Mouse (Mus musculus): ENCODE measurements around the gene Slc16a5. TPM values are rescaled to one million over a fixed set of nuclear protein-coding genes. Genes with fewer than 3 reads are reported as not detected.

Slc16a5 gene
- polyA plus RNA-seq, 1 experiment from 2014 or later = 31.5 TPM

- H3K4me1 ChIP-seq (ENCODE audit: insufficient read depth, low read length) = peaks cover 38% of the 10 kb centered on the region
- H3K4me2 ChIP-seq (replicated peaks; ENCODE audit: low read depth, low read length) = peak overlapping the region; percentile 23; the same call in 1 of the 2 replicates
- 0 out of 2 replicates have a peak overlapping the region, but pooled peaks have one; percentile 0 for H3K4me3 ChIP-seq (ENCODE audit: low read length)
- no peak for ATAC-seq (ENCODE audit: low FRiP score, low TSS enrichment)
- WGBS = 54% methylated on average over 5 of the region's 5 CpGs
- H3K9ac ChIP-seq (replicated peaks; ENCODE audit: low read length) = peak overlapping the region; percentile 98
- H3K27me3 ChIP-seq (ENCODE audit: insufficient read depth, low read length) = no peaks in the 10 kb centered on the region
- H3K36me3 ChIP-seq (ENCODE audit: insufficient read depth, low read length) = no peaks in the 10 kb centered on the region
- peak overlapping the region; percentile 69 for H3K27ac ChIP-seq (ENCODE audit: low read length)
- no peaks in the 10 kb centered on the region for H3K9me3 ChIP-seq (ENCODE audit: low read length)
Measured at GRCm38 (mm10) chr11:115510507-115510888, 48.2 kb downstream of the Slc16a5 start.

GRCm38 (mm10) chr11:115511121-115511520 is 48.8 kb downstream of the Slc16a5 start:
- H3K9me3 ChIP-seq (ENCODE audit: low read length) = no peaks in the 10 kb centered on the region
- 0 out of 2 replicates have a peak overlapping the region, but pooled peaks have one; percentile 97 for H3K4me3 ChIP-seq (ENCODE audit: low read length)
- H3K36me3 ChIP-seq (ENCODE audit: insufficient read depth, low read length) = no peaks in the 10 kb centered on the region
- no peak for ATAC-seq (ENCODE audit: low FRiP score, low TSS enrichment)
- H3K4me2 ChIP-seq (replicated peaks; ENCODE audit: low read depth, low read length) = peak overlapping the region; percentile 70
- no peaks in the 10 kb centered on the region for H3K27me3 ChIP-seq (ENCODE audit: insufficient read depth, low read length)
- 58% methylated on average over 2 of the region's 2 CpGs for WGBS
- H3K27ac ChIP-seq (ENCODE audit: low read length) = no peak overlapping the region
- peak overlapping the region; percentile 98; the same call in 1 of the 2 replicates for H3K9ac ChIP-seq (replicated peaks; ENCODE audit: low read length)
- peaks cover 38% of the 10 kb centered on the region for H3K4me1 ChIP-seq (ENCODE audit: insufficient read depth, low read length)

GRCm38 (mm10) chr11:115512004-115512403 is 49.7 kb downstream of the Slc16a5 start:
- no peaks in the 10 kb centered on the region for H3K27me3 ChIP-seq (ENCODE audit: insufficient read depth, low read length)
- H3K9ac ChIP-seq (replicated peaks; ENCODE audit: low read length) = peak overlapping the region; percentile 98
- no peak overlapping the region for H3K27ac ChIP-seq (ENCODE audit: low read length)
- H3K4me3 ChIP-seq (ENCODE audit: low read length) = peak overlapping the region; percentile 97
- H3K4me2 ChIP-seq (replicated peaks; ENCODE audit: low read depth, low read length) = peak overlapping the region; percentile 70
- no peaks in the 10 kb centered on the region for H3K36me3 ChIP-seq (ENCODE audit: insufficient read depth, low read length)
- H3K9me3 ChIP-seq (ENCODE audit: low read length) = no peaks in the 10 kb centered on the region
- no peak for ATAC-seq (ENCODE audit: low FRiP score, low TSS enrichment)
- 43% methylated on average over 3 of the region's 3 CpGs for WGBS
- peaks cover 38% of the 10 kb centered on the region for H3K4me1 ChIP-seq (ENCODE audit: insufficient read depth, low read length)

- WGBS = 18% methylated on average over 8 of the region's 8 CpGs
- Histone ChIP-seq H3K9ac (replicated peaks; ENCODE audit: low read length) (peak overlapping the region; percentile 98), H3K4me3 (ENCODE audit: low read length) (peak overlapping the region; percentile 97), H3K9me3 (ENCODE audit: low read length) (no peaks in the 10 kb centered on the region), H3K27ac (ENCODE audit: low read length) (peak overlapping the region; percentile 48), H3K36me3 (ENCODE audit: insufficient read depth, low read length) (no peaks in the 10 kb centered on the region), H3K4me1 (ENCODE audit: insufficient read depth, low read length) (peaks cover 38% of the 10 kb centered on the region), H3K4me2 (replicated peaks; ENCODE audit: low read depth, low read length) (peak overlapping the region; percentile 70), H3K27me3 (ENCODE audit: insufficient read depth, low read length) (no peaks in the 10 kb centered on the region)
- ATAC-seq (ENCODE audit: low FRiP score, low TSS enrichment) = no peak
Measured at GRCm38 (mm10) chr11:115512407-115513183, 50.3 kb downstream of the Slc16a5 start.

- WGBS = 0% methylated on average over 57 of the region's 57 CpGs
- Histone ChIP-seq H3K9ac (replicated peaks; ENCODE audit: low read length) (peak overlapping the region; percentile 98), H3K4me3 (ENCODE audit: low read length) (peak overlapping the region; percentile 97), H3K27ac (ENCODE audit: low read length) (peak overlapping the region; percentile 85), H3K27me3 (ENCODE audit: insufficient read depth, low read length) (no peaks in the 10 kb centered on the region), H3K9me3 (ENCODE audit: low read length) (no peaks in the 10 kb centered on the region), H3K4me1 (ENCODE audit: insufficient read depth, low read length) (peaks cover 38% of the 10 kb centered on the region), H3K36me3 (ENCODE audit: insufficient read depth, low read length) (no peaks in the 10 kb centered on the region), H3K4me2 (replicated peaks; ENCODE audit: low read depth, low read length) (peak overlapping the region; percentile 70)
- peak; percentile 69 for ATAC-seq (ENCODE audit: low FRiP score, low TSS enrichment)
Measured at GRCm38 (mm10) chr11:115513271-115514237, 51.3 kb downstream of the Slc16a5 start.

GRCm38 (mm10) chr11:115514238-115514663 is 52.0 kb downstream of the Slc16a5 start, which contains the start of gene Jpt1:
Gene Jpt1 (minus strand): TSS chr11:115514387.
- Histone ChIP-seq H3K9me3 (ENCODE audit: low read length) (no peaks in the 10 kb centered on the region), H3K27ac (ENCODE audit: low read length) (peak within 1 kb of the TSS; percentile 85), H3K36me3 (ENCODE audit: insufficient read depth, low read length) (no peaks in the 10 kb centered on the region), H3K9ac (replicated peaks; ENCODE audit: low read length) (peak within 1 kb of the TSS; percentile 98), H3K27me3 (ENCODE audit: insufficient read depth, low read length) (no peaks in the 10 kb centered on the region), H3K4me3 (ENCODE audit: low read length) (peak within 1 kb of the TSS; percentile 97), H3K4me1 (ENCODE audit: insufficient read depth, low read length) (peaks cover 38% of the 10 kb centered on the region), H3K4me2 (replicated peaks; ENCODE audit: low read depth, low read length) (peak within 1 kb of the TSS; percentile 70)
- WGBS = 0% methylated on average over 24 of the region's 24 CpGs
- peak; percentile 98 for ATAC-seq (ENCODE audit: low FRiP score, low TSS enrichment)

GRCm38 (mm10) chr11:115515021-115515420 is 52.7 kb downstream of the Slc16a5 start:
- H3K4me1 ChIP-seq (ENCODE audit: insufficient read depth, low read length) = peaks cover 33% of the 10 kb centered on the region
- H3K4me2 ChIP-seq (replicated peaks; ENCODE audit: low read depth, low read length) = no peak overlapping the region
- ATAC-seq (ENCODE audit: low FRiP score, low TSS enrichment) = no peak
- no peaks in the 10 kb centered on the region for H3K27me3 ChIP-seq (ENCODE audit: insufficient read depth, low read length)
- no peak overlapping the region for H3K4me3 ChIP-seq (ENCODE audit: low read length)
- H3K27ac ChIP-seq (ENCODE audit: low read length) = no peak overlapping the region
- no peaks in the 10 kb centered on the region for H3K9me3 ChIP-seq (ENCODE audit: low read length)
- H3K9ac ChIP-seq (replicated peaks; ENCODE audit: low read length) = no peak overlapping the region; the same call in 1 of the 2 replicates
- 57% methylated on average over 6 of the region's 6 CpGs for WGBS
- no peaks in the 10 kb centered on the region for H3K36me3 ChIP-seq (ENCODE audit: insufficient read depth, low read length)

- Histone ChIP-seq H3K36me3 (ENCODE audit: insufficient read depth, low read length) (no peaks in the 10 kb centered on the region; the same call in 1 of the 2 replicates), H3K4me3 (ENCODE audit: low read length) (no peak overlapping the region), H3K4me2 (replicated peaks; ENCODE audit: low read depth, low read length) (no peak overlapping the region), H3K4me1 (ENCODE audit: insufficient read depth, low read length) (peaks cover 14% of the 10 kb centered on the region), H3K9ac (replicated peaks; ENCODE audit: low read length) (no peak overlapping the region), H3K27ac (ENCODE audit: low read length) (no peak overlapping the region), H3K27me3 (ENCODE audit: insufficient read depth, low read length) (no peaks in the 10 kb centered on the region), H3K9me3 (ENCODE audit: low read length) (no peaks in the 10 kb centered on the region)
- WGBS = 73% methylated on average over 5 of the region's 5 CpGs
- ATAC-seq (ENCODE audit: low FRiP score, low TSS enrichment) = no peak
Measured at GRCm38 (mm10) chr11:115516942-115517341, 54.7 kb downstream of the Slc16a5 start.

GRCm38 (mm10) chr11:115518693-115519092 is 56.4 kb downstream of the Slc16a5 start:
- Histone ChIP-seq H3K9me3 (ENCODE audit: low read length) (no peaks in the 10 kb centered on the region), H3K4me2 (replicated peaks; ENCODE audit: low read depth, low read length) (no peak overlapping the region), H3K36me3 (ENCODE audit: insufficient read depth, low read length) (peaks cover 8% of the 10 kb centered on the region), H3K27ac (ENCODE audit: low read length) (no peak overlapping the region), H3K27me3 (ENCODE audit: insufficient read depth, low read length) (no peaks in the 10 kb centered on the region), H3K4me3 (ENCODE audit: low read length) (no peak overlapping the region), H3K4me1 (ENCODE audit: insufficient read depth, low read length) (peaks cover 6% of the 10 kb centered on the region; the same call in 1 of the 2 replicates), H3K9ac (replicated peaks; ENCODE audit: low read length) (0 out of 2 replicates have a peak overlapping the region, but pooled peaks have one; percentile 22)
- ATAC-seq (ENCODE audit: low FRiP score, low TSS enrichment) = no peak
- WGBS = 42% methylated on average over 9 of the region's 9 CpGs

Data from kidney, embryonic 16.5 days (tissue).